Mouse (Mus musculus) inflammation-experienced regulatory T-cells, adult 6 months (primary cell): Measurements from ENCODE around the gene Tlr6. TPM values are rescaled to one million over a fixed set of nuclear protein-coding genes. Genes with fewer than 3 reads are reported as not detected.

Experiments
- ATAC-seq: one replicate; pipeline ENCODE4 v1.8.0; 2017
- polyA plus RNA-seq, 3 experiments: library from polyadenylated mRNA; unstranded; fragments of 100-300 nt; shearing (Covaris generic); gene quantifications; one replicate each; pipeline ENCODE4 v1.2.1; 2017

Gene Tlr6
- polyA plus RNA-seq, 3 experiments from 2014 or later, result 6.5 to 9.5 (median 7.4) TPM

GRCm38 (mm10) chr5:64932215-64932614 is 27.7 kb downstream of the Tlr6 start:
- ATAC-seq, result peak; percentile 33

- ATAC-seq, result peak; percentile 71
Measured at GRCm38 (mm10) chr5:64922891-64923381, 37.0 kb downstream of the Tlr6 start.

GRCm38 (mm10) chr5:64918616-64919597 is 41.0 kb downstream of the Tlr6 start:
- ATAC-seq, result peak; percentile 87

GRCm38 (mm10) chr5:64917721-64918120 is 42.2 kb downstream of the Tlr6 start:
- peak; percentile 76 for ATAC-seq

- ATAC-seq, result no peak
Measured at GRCm38 (mm10) chr5:64917161-64917560, 42.7 kb downstream of the Tlr6 start.

- ATAC-seq, result no peak
Measured at GRCm38 (mm10) chr5:64908585-64909284, 51.2 kb downstream of the Tlr6 start.

GRCm38 (mm10) chr5:64907906-64908305 is 52.0 kb downstream of the Tlr6 start:
- ATAC-seq, result no peak

GRCm38 (mm10) chr5:64905516-64906271 is 54.2 kb downstream of the Tlr6 start:
- ATAC-seq, result peak; percentile 92

Other genes with a start within 250 kb of the Tlr6 start
- gene Klf3, start 156.7 kb downstream of the Tlr6 start, polyA plus RNA-seq, result 10 to 100 TPM; 46.7 to 93.5 (median 83.6) TPM
- gene Tlr1, start 26.5 kb downstream of the Tlr6 start, polyA plus RNA-seq, result 10 to 100 TPM; 33.5 to 66.0 (median 62.2) TPM
- gene Fam114a1, start 10.0 kb upstream of the Tlr6 start, polyA plus RNA-seq, result 1 to 10 TPM in 2 of 3 experiments, under 1 TPM in 1; 0.82 to 3.7 (median 3.4) TPM
- gene Tmem156, start 132.0 kb upstream of the Tlr6 start, polyA plus RNA-seq, result 10 to 100 TPM; 18.8 to 23.0 (median 21.0) TPM
- 1 to 10 TPM; 4.0 to 9.7 (median 9.1) TPM for gene Klhl5, start 147.4 kb upstream of the Tlr6 start, polyA plus RNA-seq
- gene Wdr19, start 239.6 kb upstream of the Tlr6 start, polyA plus RNA-seq, result 1 to 10 TPM; 2.0 to 6.5 (median 3.3) TPM